Mouse (Mus musculus) monocyte, adult 5-6 weeks (primary cell): Measurements from ENCODE around the gene Skiv2l. TPM values are rescaled to one million over a fixed set of nuclear protein-coding genes. Genes with fewer than 3 reads are reported as not detected.
"Not testable (repeated sequence)": the region's sequence is repeated elsewhere in the genome, so short reads cannot be mapped to it uniquely, and the experiment has no call there.

Experiments
- ATAC-seq: fragments of 153-309, 156-312 bp; replicated peaks from 2 replicates; pipeline ENCODE4 v1.8.0; 2017; ENCODE audit warnings: mild to moderate bottlenecking; ENCODE audit not compliant: low TSS enrichment, insufficient number of reproducible peaks, severe bottlenecking, poor library complexity, low FRiP score
- total RNA-seq: library from RNA; stranded (forward); fragments of 200-1000, 200-491, 200-594 nt; gene quantifications from 3 replicates; pipeline ENCODE4 v1.2.3, GENCODE M21; 2017

Skiv2l gene
- total RNA-seq, 1 experiment from 2014 or later: 62.4 TPM

DNA sequence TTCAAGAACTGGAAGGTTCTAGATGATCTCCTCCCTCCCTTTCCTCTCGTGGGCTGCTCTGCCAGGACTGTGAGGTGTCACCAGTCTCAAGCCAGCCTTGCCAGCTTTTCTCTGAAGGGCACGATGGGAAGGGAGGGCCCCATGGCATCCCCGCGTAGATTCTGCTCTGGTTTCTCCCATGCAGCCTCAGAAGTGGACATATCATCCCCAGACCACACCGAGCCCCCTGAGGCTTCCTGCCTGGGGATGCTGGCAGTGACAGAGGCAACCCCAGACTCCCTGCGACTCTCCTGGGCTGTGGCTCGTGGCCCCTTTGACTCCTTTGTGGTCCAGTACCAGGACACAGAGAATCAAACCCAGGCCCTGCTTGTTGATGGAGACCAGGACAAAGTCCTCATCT is 51.9 kb downstream of the Skiv2l start:
- not testable (repeated sequence) for ATAC-seq

DNA sequence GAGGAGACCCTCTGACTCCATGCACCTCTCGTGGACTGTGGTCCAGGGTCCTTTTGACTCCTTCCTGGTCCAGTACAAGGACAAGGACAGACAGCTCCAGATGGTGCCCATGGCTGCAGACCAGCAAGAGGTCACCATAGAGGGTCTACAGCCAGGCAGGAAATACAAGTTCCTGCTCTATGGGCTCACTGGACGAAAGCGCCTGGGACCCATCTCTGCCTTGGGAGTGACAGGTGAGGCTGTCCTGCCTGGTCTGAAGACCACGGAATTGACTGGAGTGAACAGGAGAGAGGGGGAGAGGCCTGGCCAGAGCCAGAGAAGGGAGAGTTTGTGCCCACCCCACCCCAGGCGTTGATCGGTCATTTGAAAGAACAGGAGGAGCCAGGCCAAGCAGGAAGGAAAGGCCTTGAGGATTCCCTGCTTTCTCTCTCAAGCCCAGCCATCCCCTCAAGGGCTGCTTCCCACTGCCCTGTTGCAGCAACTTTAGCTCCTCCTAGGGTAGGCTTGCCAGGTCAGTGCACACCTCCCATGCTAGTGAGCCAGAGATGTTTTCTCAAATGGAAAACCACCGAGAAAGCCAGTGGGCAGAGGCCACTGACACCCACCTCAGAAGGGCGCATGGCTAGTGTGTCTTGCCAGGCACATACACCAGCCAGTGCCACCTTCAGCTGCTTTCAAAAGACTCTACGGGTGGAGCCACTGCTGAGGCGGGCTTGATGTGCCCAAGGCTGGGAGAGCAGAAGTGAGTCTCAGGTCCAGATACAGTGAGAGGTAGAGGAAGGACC is 52.6 kb downstream of the Skiv2l start:
- not testable (repeated sequence) for ATAC-seq

DNA sequence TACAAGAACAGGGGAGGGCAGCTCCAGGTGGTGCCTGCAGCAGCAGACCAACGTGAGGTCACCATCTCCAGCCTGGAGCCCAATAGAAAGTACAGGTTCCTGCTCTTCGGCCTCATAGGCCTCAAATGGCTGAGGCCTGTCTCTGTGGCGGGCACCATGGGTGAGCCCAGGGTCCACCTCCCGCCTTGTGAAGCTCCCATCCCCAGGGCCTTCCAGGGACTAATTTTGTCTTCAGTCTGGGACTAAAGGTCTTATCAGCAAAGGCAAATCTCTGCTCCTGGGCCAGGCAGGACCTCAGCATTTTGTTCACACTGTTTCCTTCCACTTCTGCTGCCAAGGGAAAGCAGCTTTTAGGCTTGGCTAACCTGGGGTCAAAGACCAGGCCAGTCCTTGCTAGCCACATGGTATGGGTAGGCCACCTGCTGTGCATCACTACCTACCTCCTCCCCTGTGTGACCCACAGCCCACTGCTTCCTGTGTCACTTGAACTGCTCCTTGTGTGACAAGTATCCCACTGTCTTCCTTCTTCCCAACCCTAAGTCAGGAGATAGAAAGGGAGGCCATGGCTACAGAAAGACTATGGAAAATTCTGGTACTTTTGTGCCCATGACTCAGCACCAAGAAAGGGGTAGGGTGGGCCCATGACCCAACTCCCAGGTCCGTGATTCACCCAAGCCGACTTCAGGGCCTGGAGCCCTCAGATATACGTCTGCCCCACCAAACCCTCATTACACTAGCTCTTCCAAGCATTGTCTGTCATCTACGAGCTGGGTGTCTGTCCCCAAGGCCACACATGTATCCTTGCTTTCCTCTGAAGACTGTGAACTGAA is 53.5 kb downstream of the Skiv2l start:
- no peak for ATAC-seq

DNA sequence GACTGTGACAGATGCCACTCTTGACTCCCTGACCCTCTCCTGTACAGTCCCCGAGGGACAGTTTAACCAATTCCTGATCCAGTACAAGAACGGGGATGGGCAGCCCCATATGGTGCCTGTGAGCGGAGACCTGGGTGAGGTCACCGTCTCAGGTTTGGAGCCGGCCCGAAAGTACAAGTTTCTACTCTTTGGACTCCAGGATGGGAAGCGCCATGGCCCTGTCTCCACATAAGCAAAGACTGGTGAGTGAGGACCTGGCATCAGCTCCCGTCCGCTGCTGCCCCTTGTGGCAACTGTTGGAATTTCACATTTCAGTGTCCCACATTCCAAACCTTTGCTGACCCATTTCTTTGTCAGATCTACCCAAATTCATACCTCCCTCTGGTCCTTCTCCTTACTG is 54.4 kb downstream of the Skiv2l start:
- 0 out of 2 replicates have a peak, but pooled peaks have one; percentile 51 for ATAC-seq

DNA sequence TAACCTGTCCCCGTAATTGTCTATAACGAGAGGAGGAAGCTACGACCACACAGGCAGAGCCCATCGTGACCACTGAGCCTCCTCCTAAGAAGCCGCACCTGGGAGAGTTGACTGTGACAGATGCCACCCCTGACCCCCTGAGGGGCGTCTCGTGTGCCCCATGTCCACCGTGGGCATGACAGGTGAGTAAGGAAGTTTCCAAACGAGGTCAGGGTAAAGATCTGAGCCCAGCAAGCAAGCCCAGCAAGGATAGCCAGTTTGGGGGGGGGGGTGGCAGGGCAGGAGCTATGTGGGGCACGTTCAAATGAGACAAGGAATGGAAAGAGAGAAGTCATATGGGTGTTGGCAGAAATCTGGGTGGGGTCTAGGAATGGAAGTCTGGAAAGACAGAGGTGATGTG is 55.0 kb downstream of the Skiv2l start:
- no peak for ATAC-seq

Other genes with a start within 250 kb of the Skiv2l start
- gene Rnf5, start 246.5 kb downstream of the Skiv2l start, total RNA-seq: 8.6 to 21.8 TPM (median 14.6 TPM) in 3 replicates
- gene Agpat1, start 245.9 kb downstream of the Skiv2l start, total RNA-seq: 14.3 to 26.9 TPM (median 16.4 TPM) in 3 replicates
- 2.3 to 3.3 TPM (median 3.0 TPM) in 3 replicates for gene Egfl8, start 234.2 kb downstream of the Skiv2l start, total RNA-seq
- gene Ppt2, start 221.7 kb downstream of the Skiv2l start, total RNA-seq: 30.4 to 67.0 TPM (median 38.4 TPM) in 3 replicates
- 0.29 to 1.9 TPM (median 0.75 TPM) in 3 replicates for gene Prrt1, start 220.7 kb downstream of the Skiv2l start, total RNA-seq
- gene Fkbpl, start 205.4 kb downstream of the Skiv2l start, total RNA-seq: 5.6 to 15.1 TPM (median 6.4 TPM) in 3 replicates
- gene Atf6b, start 203.1 kb downstream of the Skiv2l start, total RNA-seq: 17.4 to 26.0 TPM (median 23.4 TPM) in 3 replicates
- gene Tnxb, start 179.7 kb downstream of the Skiv2l start, total RNA-seq: not detected in 3 replicates
- gene C4b, start 106.3 kb downstream of the Skiv2l start, total RNA-seq: 0.19 to 0.64 TPM (median 0.19 TPM) in 3 replicates
- gene Cyp21a1, start 45.6 kb downstream of the Skiv2l start, total RNA-seq: not detected in 3 replicates
- 28.8 to 49.5 TPM (median 40.0 TPM) in 3 replicates for gene Stk19, start 13.3 kb downstream of the Skiv2l start, total RNA-seq
- gene Dxo, start 13.2 kb downstream of the Skiv2l start, total RNA-seq: 13.2 to 57.9 TPM (median 29.1 TPM) in 3 replicates
- gene Nelfe, start 181 bp upstream of the Skiv2l start, total RNA-seq: 16.3 to 45.3 TPM (median 33.1 TPM) in 3 replicates
- 1.1 to 4.8 TPM (median 2.8 TPM) in 3 replicates for gene Cfb, start 12.3 kb upstream of the Skiv2l start, total RNA-seq
- gene Zbtb12, start 29.3 kb upstream of the Skiv2l start, total RNA-seq: 0.57 to 1.7 TPM (median 1.6 TPM) in 3 replicates
- not detected in 3 replicates for gene Gm20547, start 31.8 kb upstream of the Skiv2l start, total RNA-seq
- not detected in 3 replicates for gene C2, start 48.1 kb upstream of the Skiv2l start, total RNA-seq
- 92.4 to 105 TPM (median 102 TPM) in 3 replicates for gene Ehmt2, start 48.3 kb upstream of the Skiv2l start, total RNA-seq
- not detected in 3 replicates for gene Slc44a4, start 64.3 kb upstream of the Skiv2l start, total RNA-seq
- 29.6 to 39.9 TPM (median 37.2 TPM) in 3 replicates for gene Neu1, start 81.0 kb upstream of the Skiv2l start, total RNA-seq
- 12.5 to 375 TPM (median 15.8 TPM) in 3 replicates for gene Hspa1b, start 109.0 kb upstream of the Skiv2l start, total RNA-seq
- gene Gm20481, start 119.7 kb upstream of the Skiv2l start, total RNA-seq: 1.4 TPM in 1 of 3 replicates, not detected in the others
- gene Hspa1a, start 121.9 kb upstream of the Skiv2l start, total RNA-seq: 4.9 to 201 TPM (median 8.6 TPM) in 3 replicates
- gene Hspa1l, start 122.5 kb upstream of the Skiv2l start, total RNA-seq: 1.1 to 1.7 TPM in 2 of 3 replicates, not detected in the other
- gene Lsm2, start 131.7 kb upstream of the Skiv2l start, total RNA-seq: 9.3 to 13.9 TPM (median 10.6 TPM) in 3 replicates
- gene Vars, start 150.8 kb upstream of the Skiv2l start, total RNA-seq: 89.9 to 126 TPM (median 116 TPM) in 3 replicates
- not detected in 3 replicates for gene Vwa7, start 166.4 kb upstream of the Skiv2l start, total RNA-seq
- 1.2 TPM in 1 of 3 replicates, not detected in the others for gene Sapcd1, start 177.8 kb upstream of the Skiv2l start, total RNA-seq
- gene Msh5, start 196.5 kb upstream of the Skiv2l start, total RNA-seq: 0.76 to 1.6 TPM in 2 of 3 replicates, not detected in the other
- gene Clic1, start 199.8 kb upstream of the Skiv2l start, total RNA-seq: 356 to 514 TPM (median 477 TPM) in 3 replicates
- gene Ddah2, start 208.8 kb upstream of the Skiv2l start, total RNA-seq: 1.1 TPM in 1 of 3 replicates, not detected in the others
- not detected in 3 replicates for gene Ly6g6c, start 215.2 kb upstream of the Skiv2l start, total RNA-seq
- 0.57 to 3.1 TPM (median 0.75 TPM) in 3 replicates for gene Mpig6b, start 216.0 kb upstream of the Skiv2l start, total RNA-seq
- not detected in 3 replicates for gene Ly6g6e, start 226.7 kb upstream of the Skiv2l start, total RNA-seq
- 2.3 TPM in 1 of 3 replicates, not detected in the others for gene Ly6g6d, start 227.9 kb upstream of the Skiv2l start, total RNA-seq
- gene Ly6g6f, start 235.4 kb upstream of the Skiv2l start, total RNA-seq: 0.39 TPM in 1 of 3 replicates, not detected in the others
- gene Abhd16a, start 239.1 kb upstream of the Skiv2l start, total RNA-seq: 24.3 to 47.0 TPM (median 28.3 TPM) in 3 replicates